Mouse (Mus musculus) macrophage (primary cell): ENCODE results near the gene Nacc2. TPM values are rescaled to one million over a fixed set of nuclear protein-coding genes. Genes with fewer than 3 reads are reported as not detected.

Experiments
- polyA plus RNA-seq: library from polyadenylated mRNA; stranded (reverse); fragments of 250-400 nt; gene quantifications from 3 replicates; pipeline ENCODE4 v1.2.4, GENCODE M21; 2018; ENCODE audit warnings: inconsistent platforms

Nacc2 gene
- polyA plus RNA-seq, 1 experiment from 2014 or later: 16.9 TPM

Other genes starting within 250 kb of the Nacc2 start
- 4.0 to 19.1 TPM (median 6.9 TPM) in 3 replicates for gene Camsap1, start 139.9 kb downstream of the Nacc2 start, polyA plus RNA-seq
- 16.6 to 30.2 TPM (median 21.0 TPM) in 3 replicates for gene Ubac1, start 101.5 kb downstream of the Nacc2 start, polyA plus RNA-seq
- gene Lhx3, start 85.1 kb upstream of the Nacc2 start, polyA plus RNA-seq: not detected in 3 replicates
- gene Qsox2, start 114.3 kb upstream of the Nacc2 start, polyA plus RNA-seq: 3.6 to 10.0 TPM (median 4.6 TPM) in 3 replicates
- not detected in 3 replicates for gene Ccdc187, start 171.3 kb upstream of the Nacc2 start, polyA plus RNA-seq
- 2.2 to 4.5 TPM (median 2.4 TPM) in 3 replicates for gene Gpsm1, start 192.3 kb upstream of the Nacc2 start, polyA plus RNA-seq
- 8.0 to 12.6 TPM (median 11.1 TPM) in 3 replicates for gene Dnlz, start 228.9 kb upstream of the Nacc2 start, polyA plus RNA-seq
- 18.0 to 43.4 TPM (median 33.0 TPM) in 3 replicates for gene Card9, start 237.7 kb upstream of the Nacc2 start, polyA plus RNA-seq